Mouse (Mus musculus): ENCODE measurements around the gene Twf1. TPM values are rescaled to one million over a fixed set of nuclear protein-coding genes. Genes with fewer than 3 reads are reported as not detected.
A peak's percentile ranks its signal among the peaks of the same experiment; 100 is the strongest.

Twf1 gene
- polyA plus RNA-seq, 1 experiment from 2014 or later, result 92.4 TPM

- peak within 1 kb of the TSS; percentile 50 for H3K4me3 ChIP-seq (ENCODE audit: low read depth, low read length)
- H3K27me3 ChIP-seq (ENCODE audit: control insufficient read depth, insufficient read depth, low read length), result no peaks in the 10 kb centered on the region
- ATAC-seq (ENCODE audit: low FRiP score, low TSS enrichment) (peak; percentile 99), DNase-seq (ENCODE audit: low spot score) (peak; percentile 81)
- peak within 1 kb of the TSS; percentile 70 for H3K9ac ChIP-seq (ENCODE audit: low read length)
- H3K9me3 ChIP-seq (ENCODE audit: control insufficient read depth, low read length), result no peaks in the 10 kb centered on the region
- no peak for TF ChIP-seq EP300 (optimal IDR thresholded peaks at IDR 0.05)
- peak; percentile 21; the same call in 1 of the 2 replicates for TF ChIP-seq CTCF (IDR thresholded peaks at IDR 0.05; ENCODE audit: low read depth)
- H3K4me1 ChIP-seq (replicated peaks; ENCODE audit: control insufficient read depth, insufficient read depth), result no peaks in the 10 kb centered on the region
- under 1% methylated on average over 75 of the region's 96 CpGs for WGBS
- no peak within 1 kb of the TSS for H3K27ac ChIP-seq (replicated peaks)
- peak within 1 kb of the TSS; percentile 91 for H3K4me2 ChIP-seq (replicated peaks; ENCODE audit: low read depth)
- no peaks in the 10 kb centered on the region for H3K36me3 ChIP-seq (ENCODE audit: control insufficient read depth, insufficient read depth, low read length)
Observed at GRCm38 (mm10) chr15:94628830-94629601, 39.3 kb upstream of the Twf1 start, which contains the start of gene Tmem117. TSS of gene Tmem117 (plus strand) at chr15:94629232.

DNA sequence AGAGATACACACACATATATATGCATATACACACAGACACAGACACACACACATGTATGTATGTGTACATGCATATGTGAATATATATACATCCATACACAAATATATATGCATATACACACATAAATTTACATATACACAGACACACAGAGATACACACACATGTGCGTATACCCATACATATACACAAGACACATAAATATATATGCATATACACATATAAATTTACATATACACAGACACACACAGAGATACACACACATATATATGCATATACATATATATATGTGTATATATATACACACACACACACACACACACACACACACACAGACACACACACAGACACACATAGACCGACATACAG is 38.8 kb upstream of the Twf1 start:
- Histone ChIP-seq H3K4me1 (replicated peaks; ENCODE audit: control insufficient read depth, insufficient read depth) (no peaks in the 10 kb centered on the region), H3K9ac (ENCODE audit: low read length) (peak overlapping the region; percentile 70; the same call in 1 of the 2 replicates), H3K4me3 (ENCODE audit: low read depth, low read length) (peak overlapping the region; percentile 50), H3K27ac (replicated peaks) (no peak overlapping the region), H3K36me3 (ENCODE audit: control insufficient read depth, insufficient read depth, low read length) (no peaks in the 10 kb centered on the region), H3K4me2 (replicated peaks; ENCODE audit: low read depth) (peak overlapping the region; percentile 91), H3K27me3 (ENCODE audit: control insufficient read depth, insufficient read depth, low read length) (no peaks in the 10 kb centered on the region), H3K9me3 (ENCODE audit: control insufficient read depth, low read length) (no peaks in the 10 kb centered on the region)
- DNase-seq (ENCODE audit: low spot score), result no peak
- TF ChIP-seq CTCF (IDR thresholded peaks at IDR 0.05; ENCODE audit: low read depth), result no peak
- no peak for TF ChIP-seq EP300 (optimal IDR thresholded peaks at IDR 0.05)
- whole genome bisulfite sequencing, result 55% methylated on average over 2 of the region's 2 CpGs
- ATAC-seq (ENCODE audit: low FRiP score, low TSS enrichment), result 0 out of 2 replicates have a peak, but pooled peaks have one; percentile 2

DNA sequence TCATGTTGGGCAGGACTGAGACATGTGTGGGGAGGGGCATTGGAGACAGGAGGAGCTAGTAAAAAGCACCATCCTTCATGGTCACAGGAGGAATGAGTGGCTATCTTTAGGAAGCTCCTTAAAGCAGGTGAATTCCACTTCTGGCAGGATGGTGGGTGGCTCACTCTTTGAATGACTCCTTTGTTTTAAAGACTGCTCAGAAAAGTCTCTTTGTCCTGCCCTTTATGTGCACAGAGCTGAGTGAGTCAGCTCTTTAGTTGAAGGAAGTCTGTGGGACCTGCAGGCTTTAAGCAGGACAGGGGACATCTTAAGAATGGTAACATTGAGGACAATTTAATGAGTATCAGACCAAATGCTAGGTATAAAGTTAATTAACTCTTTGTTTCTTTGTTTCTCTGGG is 31.2 kb upstream of the Twf1 start:
- Histone ChIP-seq H3K4me3 (ENCODE audit: low read depth, low read length) (no peak overlapping the region), H3K9ac (ENCODE audit: low read length) (no peak overlapping the region), H3K4me2 (replicated peaks; ENCODE audit: low read depth) (no peak overlapping the region), H3K36me3 (ENCODE audit: control insufficient read depth, insufficient read depth, low read length) (no peaks in the 10 kb centered on the region), H3K4me1 (replicated peaks; ENCODE audit: control insufficient read depth, insufficient read depth) (no peaks in the 10 kb centered on the region), H3K27me3 (ENCODE audit: control insufficient read depth, insufficient read depth, low read length) (no peaks in the 10 kb centered on the region), H3K27ac (replicated peaks) (no peak overlapping the region), H3K9me3 (ENCODE audit: control insufficient read depth, low read length) (no peaks in the 10 kb centered on the region)
- TF ChIP-seq CTCF (IDR thresholded peaks at IDR 0.05; ENCODE audit: low read depth) (no peak), EP300 (optimal IDR thresholded peaks at IDR 0.05) (no peak)
- peak; percentile 72; the same call in 1 of the 2 replicates for ATAC-seq (ENCODE audit: low FRiP score, low TSS enrichment)
- no peak for DNase-seq (ENCODE audit: low spot score)

GRCm38 (mm10) chr15:94616036-94616435 is 26.3 kb upstream of the Twf1 start:
- TF ChIP-seq EP300 (optimal IDR thresholded peaks at IDR 0.05) (no peak), CTCF (IDR thresholded peaks at IDR 0.05; ENCODE audit: low read depth) (no peak)
- H3K4me3 ChIP-seq (ENCODE audit: low read depth, low read length), result no peak overlapping the region
- H3K36me3 ChIP-seq (ENCODE audit: control insufficient read depth, insufficient read depth, low read length), result no peaks in the 10 kb centered on the region
- no peak for DNase-seq (ENCODE audit: low spot score)
- H3K9me3 ChIP-seq (ENCODE audit: control insufficient read depth, low read length), result no peaks in the 10 kb centered on the region
- H3K27ac ChIP-seq (replicated peaks), result no peak overlapping the region
- H3K4me2 ChIP-seq (replicated peaks; ENCODE audit: low read depth), result no peak overlapping the region
- H3K4me1 ChIP-seq (replicated peaks; ENCODE audit: control insufficient read depth, insufficient read depth), result no peaks in the 10 kb centered on the region
- no peak overlapping the region for H3K9ac ChIP-seq (ENCODE audit: low read length)
- ATAC-seq (ENCODE audit: low FRiP score, low TSS enrichment), result no peak
- WGBS, result 84% methylated on average over 11 of the region's 11 CpGs
- H3K27me3 ChIP-seq (ENCODE audit: control insufficient read depth, insufficient read depth, low read length), result no peaks in the 10 kb centered on the region

- Histone ChIP-seq H3K27ac (replicated peaks) (no peak overlapping the region), H3K27me3 (ENCODE audit: control insufficient read depth, insufficient read depth, low read length) (no peaks in the 10 kb centered on the region), H3K4me1 (replicated peaks; ENCODE audit: control insufficient read depth, insufficient read depth) (no peaks in the 10 kb centered on the region), H3K4me3 (ENCODE audit: low read depth, low read length) (no peak overlapping the region), H3K4me2 (replicated peaks; ENCODE audit: low read depth) (no peak overlapping the region), H3K36me3 (ENCODE audit: control insufficient read depth, insufficient read depth, low read length) (no peaks in the 10 kb centered on the region), H3K9ac (ENCODE audit: low read length) (no peak overlapping the region), H3K9me3 (ENCODE audit: control insufficient read depth, low read length) (no peaks in the 10 kb centered on the region)
- TF ChIP-seq CTCF (IDR thresholded peaks at IDR 0.05; ENCODE audit: low read depth), result no peak
- no peak for TF ChIP-seq EP300 (optimal IDR thresholded peaks at IDR 0.05)
- no peak for ATAC-seq (ENCODE audit: low FRiP score, low TSS enrichment)
- WGBS, result 90% methylated on average over 8 of the region's 8 CpGs
- DNase-seq (ENCODE audit: low spot score), result no peak
Observed at GRCm38 (mm10) chr15:94607768-94608167, 18.1 kb upstream of the Twf1 start.

DNA sequence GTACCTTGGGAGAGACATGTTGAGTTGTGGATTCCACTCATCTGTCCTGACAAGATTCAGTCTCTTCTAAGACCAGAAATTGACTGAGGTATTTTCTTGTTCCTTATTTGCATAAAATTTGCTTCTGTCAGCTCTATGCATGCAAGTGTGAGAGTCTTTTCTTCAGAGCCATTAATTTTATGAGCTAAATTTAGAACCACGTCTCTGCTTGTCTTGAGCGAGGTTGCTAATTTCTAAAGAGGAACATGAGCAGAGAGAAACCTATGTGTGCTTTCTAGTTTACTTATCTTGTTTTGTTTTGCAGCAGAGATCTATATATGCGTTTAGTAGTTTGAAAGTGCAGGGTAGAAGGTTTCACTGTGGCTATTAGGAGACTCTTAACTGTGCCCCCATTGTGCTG is 12.8 kb upstream of the Twf1 start:
- no peak for DNase-seq (ENCODE audit: low spot score)
- no peak overlapping the region for H3K9ac ChIP-seq (ENCODE audit: low read length)
- H3K9me3 ChIP-seq (ENCODE audit: control insufficient read depth, low read length), result no peaks in the 10 kb centered on the region
- WGBS, result 56% methylated on average over 3 of the region's 3 CpGs
- no peaks in the 10 kb centered on the region for H3K27me3 ChIP-seq (ENCODE audit: control insufficient read depth, insufficient read depth, low read length)
- ATAC-seq (ENCODE audit: low FRiP score, low TSS enrichment), result no peak
- H3K4me3 ChIP-seq (ENCODE audit: low read depth, low read length), result no peak overlapping the region
- H3K4me2 ChIP-seq (replicated peaks; ENCODE audit: low read depth), result no peak overlapping the region
- H3K27ac ChIP-seq (replicated peaks), result no peak overlapping the region
- no peak for TF ChIP-seq CTCF (IDR thresholded peaks at IDR 0.05; ENCODE audit: low read depth)
- no peak for TF ChIP-seq EP300 (optimal IDR thresholded peaks at IDR 0.05)
- no peaks in the 10 kb centered on the region for H3K4me1 ChIP-seq (replicated peaks; ENCODE audit: control insufficient read depth, insufficient read depth)
- no peaks in the 10 kb centered on the region for H3K36me3 ChIP-seq (ENCODE audit: control insufficient read depth, insufficient read depth, low read length)
